Mouse (Mus musculus) bone marrow, adult 2 months (tissue): Measurements from ENCODE around the gene Ints14.

Experiments used
- CTCF ChIP-seq: fragments of 200-500 bp; IDR thresholded peaks from 2 replicates; pipeline ENCODE4 v1.5.1; 2011; ENCODE audit warnings: low read length, control low read depth; ENCODE audit not compliant: control insufficient read depth, insufficient read depth
- POLR2A ChIP-seq: fragments of 200-500 bp; IDR thresholded peaks from 2 replicates; pipeline ENCODE4 v1.6.1; 2011; ENCODE audit warnings: low read depth, mild to moderate bottlenecking, control low read depth, low read length, borderline replicate concordance; ENCODE audit not compliant: control insufficient read depth

DNA sequence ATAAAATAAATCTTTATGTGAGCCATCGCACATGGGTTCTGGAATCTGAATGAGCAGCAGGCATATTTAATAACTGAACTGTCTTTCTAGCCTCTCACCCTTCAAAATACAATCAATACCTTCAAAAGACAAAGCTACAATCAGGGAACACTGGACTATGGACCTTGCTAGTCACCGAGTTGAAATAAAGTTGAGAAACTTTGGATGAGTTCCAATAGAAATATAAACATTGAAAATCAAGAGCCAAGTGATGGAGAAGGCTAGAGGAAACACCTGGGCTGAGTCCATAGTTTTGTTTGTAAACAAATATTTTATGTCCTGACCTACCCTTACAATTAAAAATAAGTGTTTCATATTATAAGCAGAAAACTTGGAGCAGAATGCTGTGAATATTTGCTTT, 46.7 kb upstream of the Ints14 start:
- TF ChIP-seq CTCF = no peak
- TF ChIP-seq POLR2A = no peak
